In genomic region chr11:69364376-69364775, GRCm38 (mm10) we compare ENCODE assay signal across 8 mouse cellular contexts. TPM values are rescaled to one million over a fixed set of nuclear protein-coding genes. Genes with fewer than 3 reads are reported as not detected.
DNase-seq lines count a peak whose midpoint lies in the region; ATAC-seq and TF ChIP-seq lines count a peak whose summit lies in the region.

No protein-coding gene starts in this region.

- H3K27me3 ChIP-seq in embryonic facial prominence, embryonic 13.5 days = no peaks in the 10 kb centered on the region
- H3K27me3 ChIP-seq in kidney, adult 2 months (replicated peaks; ENCODE audit: control insufficient read depth, insufficient read depth, low read length) = no peaks in the 10 kb centered on the region

- no peak for DNase-seq in gastrocnemius, adult 2 months
- DNase-seq in gastrocnemius, postnatal 25 days = no peak
- DNase-seq in kidney, adult 2 months = peak; percentile 90
- no peak for DNase-seq in layer of hippocampus, postnatal 25 days (ENCODE audit: extremely low spot score in 1 of 2, low spot score in 1 of 2)
- DNase-seq in testis, postnatal 10 days (ENCODE audit: low spot score) = no peak
- no peak for DNase-seq in spleen, postnatal 4 days (ENCODE audit: low spot score in 2 of 2)

- WGBS in embryonic facial prominence, embryonic 13.5 days = 40% methylated on average over 8 of the region's 8 CpGs
- 22% methylated on average over 8 of the region's 8 CpGs for WGBS in kidney, adult 2 months
- 53% methylated on average over 8 of the region's 8 CpGs for WGBS in macrophage (ENCODE audit: missing documents)

- no peaks in the 10 kb centered on the region for H3K9me3 ChIP-seq in embryonic facial prominence, embryonic 13.5 days

- peak overlapping the region; percentile 94 for H3K27ac ChIP-seq in gastrocnemius, adult 2 months
- H3K27ac ChIP-seq in embryonic facial prominence, embryonic 13.5 days = peak overlapping the region; percentile 100
- H3K27ac ChIP-seq in kidney, adult 2 months (ENCODE audit: insufficient read depth, low read depth, low read length) = peak overlapping the region; percentile 76
- H3K27ac ChIP-seq in macrophage = peak overlapping the region; percentile 89

- TF ChIP-seq CTCF in gastrocnemius, adult 2 months (IDR thresholded peaks at IDR 0.05) = no peak
- 0 out of 2 replicates have a peak, but pooled peaks have one; percentile 1 for TF ChIP-seq CTCF in kidney, adult 2 months (conservative IDR thresholded peaks at IDR 0.05; ENCODE audit: insufficient read depth, insufficient read length, low read depth, low read length)

- peak overlapping the region; percentile 97 for H3K4me2 ChIP-seq in embryonic facial prominence, embryonic 13.5 days

- TF ChIP-seq POLR2A in kidney, adult 2 months (IDR thresholded peaks at IDR 0.05; ENCODE audit: low read depth, low read length) = no peak

- H3K36me3 ChIP-seq in embryonic facial prominence, embryonic 13.5 days = peaks cover 52% of the 10 kb centered on the region
- peaks cover 5% of the 10 kb centered on the region; the same call in 1 of the 2 replicates for H3K36me3 ChIP-seq in kidney, adult 2 months (ENCODE audit: control insufficient read depth, insufficient read depth, low read length)
- peaks cover 40% of the 10 kb centered on the region for H3K36me3 ChIP-seq in macrophage (ENCODE audit: inconsistent target)

- H3K4me3 ChIP-seq in gastrocnemius, adult 2 months = peak overlapping the region; percentile 34
- H3K4me3 ChIP-seq in embryonic facial prominence, embryonic 13.5 days = no peak overlapping the region; the same call in 1 of the 2 replicates
- H3K4me3 ChIP-seq in kidney, adult 2 months (ENCODE audit: insufficient read depth, low read depth, low read length) = peak overlapping the region; percentile 25; the same call in 1 of the 2 replicates
- no peak overlapping the region for H3K4me3 ChIP-seq in macrophage (ENCODE audit: inconsistent target)

- H3K4me1 ChIP-seq in embryonic facial prominence, embryonic 13.5 days = peaks cover 38% of the 10 kb centered on the region
- peaks cover 28% of the 10 kb centered on the region for H3K4me1 ChIP-seq in kidney, adult 2 months (ENCODE audit: control insufficient read depth, insufficient read depth, low read length)

- peaks cover 12% of the 10 kb centered on the region; the same call in 1 of the 2 replicates for H3K79me2 ChIP-seq in macrophage (ENCODE audit: inconsistent target)

- no peak for ATAC-seq in embryonic facial prominence, embryonic 13.5 days (ENCODE audit: insufficient number of reproducible peaks, insufficient read depth, low FRiP score, low TSS enrichment, low read depth)

- H3K9ac ChIP-seq in embryonic facial prominence, embryonic 13.5 days = peak overlapping the region; percentile 80; the same call in 1 of the 2 replicates

- intact Hi-C loops in gastrocnemius, adult 2 months (cut with DNase I) = loop anchor here (2.0 kb wide), 1 partner anchor 38 kb away; the partner anchor contains the start of gene Kcnab3

RNA-seq across cellular contexts. Expression of gene Chd3, which starts 4.8 kb away (rescaled TPM):
- 1 to 10 TPM; 6.8 to 9.4 TPM for total RNA-seq in gastrocnemius, adult 2 months (2021)
- 10 to 100 TPM; 12.0 to 13.9 TPM for total RNA-seq in gastrocnemius, postnatal 25 days (2021)
- 135 and 142 TPM in 2 replicates for polyA plus RNA-seq in embryonic facial prominence, embryonic 13.5 days (2015; fragmentation: Nextera tagmentation; extraction: Ambion mirVana)
- 168 and 175 TPM in 2 replicates for polyA plus RNA-seq in kidney, adult 2 months (2012; rRNA removed)
- 100 to 1,000 TPM in 25 of 26 experiments, 10 to 100 TPM in 1; 63.9 to 453 (median 249) TPM for total RNA-seq in macrophage (2018; cell fraction: chromatin; rRNA removed)
- 10 to 100 TPM; 29.0 to 87.7 (median 51.6) TPM for total RNA-seq in macrophage (2018; cell fraction: cytosol; rRNA removed)
- total RNA-seq in macrophage (2018; cell fraction: nucleus; rRNA removed) = 100 to 1,000 TPM in 19 of 26 experiments, 10 to 100 TPM in 7; 53.3 to 254 (median 120) TPM
- polyA plus RNA-seq in macrophage (2018) = 43.6 to 105 TPM (median 82.3 TPM) in 3 replicates
- total RNA-seq in layer of hippocampus, postnatal 25 days (2021) = 100 to 1,000 TPM; 504 to 538 TPM

RNA-seq across cellular contexts. Expression of gene Rnf227, which starts 24.1 kb away (rescaled TPM):
- total RNA-seq in gastrocnemius, adult 2 months (2021) = not detected
- under 1 TPM in 1 of 2 experiments, not detected in 1; 0.35 TPM for total RNA-seq in gastrocnemius, postnatal 25 days (2021)
- 24.7 and 26.4 TPM in 2 replicates for polyA plus RNA-seq in embryonic facial prominence, embryonic 13.5 days (2015; fragmentation: Nextera tagmentation; extraction: Ambion mirVana)
- 1.5 and 2.1 TPM in 2 replicates for polyA plus RNA-seq in kidney, adult 2 months (2012; rRNA removed)
- total RNA-seq in macrophage (2018; cell fraction: chromatin; rRNA removed) = 1 to 10 TPM in 5 of 26 experiments, under 1 TPM in 5, not detected in 16; 0.33 to 2.2 (median 1.1) TPM
- total RNA-seq in macrophage (2018; cell fraction: cytosol; rRNA removed) = 1 to 10 TPM in 23 of 26 experiments, under 1 TPM in 3; 0.30 to 5.2 (median 2.4) TPM
- total RNA-seq in macrophage (2018; cell fraction: nucleus; rRNA removed) = 1 to 10 TPM in 11 of 26 experiments, under 1 TPM in 13, not detected in 2; 0.37 to 4.2 (median 0.94) TPM
- 3.3 to 4.4 TPM (median 3.6 TPM) in 3 replicates for polyA plus RNA-seq in macrophage (2018)
- total RNA-seq in layer of hippocampus, postnatal 25 days (2021) = 100 to 1,000 TPM; 103 to 110 TPM

RNA-seq across cellular contexts. Expression of gene Naa38, which starts 30.9 kb away (rescaled TPM):
- total RNA-seq in gastrocnemius, adult 2 months (2021) = 10 to 100 TPM; 62.4 to 86.0 TPM
- total RNA-seq in gastrocnemius, postnatal 25 days (2021) = 10 to 100 TPM; 60.4 to 65.0 TPM
- 145 and 150 TPM in 2 replicates for polyA plus RNA-seq in embryonic facial prominence, embryonic 13.5 days (2015; fragmentation: Nextera tagmentation; extraction: Ambion mirVana)
- 251 and 317 TPM in 2 replicates for polyA plus RNA-seq in kidney, adult 2 months (2012; rRNA removed)
- 10 to 100 TPM in 1 of 26 experiments, 1 to 10 TPM in 18, not detected in 7; 1.8 to 14.1 (median 4.3) TPM for total RNA-seq in macrophage (2018; cell fraction: chromatin; rRNA removed)
- total RNA-seq in macrophage (2018; cell fraction: cytosol; rRNA removed) = 100 to 1,000 TPM in 5 of 26 experiments, 10 to 100 TPM in 21; 63.9 to 111 (median 87.7) TPM
- total RNA-seq in macrophage (2018; cell fraction: nucleus; rRNA removed) = 10 to 100 TPM in 19 of 26 experiments, 1 to 10 TPM in 7; 5.4 to 34.6 (median 15.8) TPM
- polyA plus RNA-seq in macrophage (2018) = 60.0 to 104 TPM (median 95.8 TPM) in 3 replicates
- 100 to 1,000 TPM; 100 to 116 TPM for total RNA-seq in layer of hippocampus, postnatal 25 days (2021)

RNA-seq across cellular contexts. Expression of gene Cyb5d1, which starts 31.1 kb away (rescaled TPM):
- total RNA-seq in gastrocnemius, adult 2 months (2021) = 10 to 100 TPM; 34.9 to 36.0 TPM
- 10 to 100 TPM; 26.5 to 26.9 TPM for total RNA-seq in gastrocnemius, postnatal 25 days (2021)
- polyA plus RNA-seq in embryonic facial prominence, embryonic 13.5 days (2015; fragmentation: Nextera tagmentation; extraction: Ambion mirVana) = 43.4 and 46.5 TPM in 2 replicates
- 26.6 and 27.9 TPM in 2 replicates for polyA plus RNA-seq in kidney, adult 2 months (2012; rRNA removed)
- total RNA-seq in macrophage (2018; cell fraction: chromatin; rRNA removed) = 10 to 100 TPM; 10.2 to 51.5 (median 24.5) TPM
- 10 to 100 TPM; 16.0 to 40.0 (median 24.4) TPM for total RNA-seq in macrophage (2018; cell fraction: cytosol; rRNA removed)
- 10 to 100 TPM; 17.0 to 48.9 (median 26.3) TPM for total RNA-seq in macrophage (2018; cell fraction: nucleus; rRNA removed)
- polyA plus RNA-seq in macrophage (2018) = 25.0 to 35.1 TPM (median 31.3 TPM) in 3 replicates
- total RNA-seq in layer of hippocampus, postnatal 25 days (2021) = 10 to 100 TPM; 40.8 to 43.6 TPM

RNA-seq across cellular contexts. Expression of gene Tmem88, which starts 33.7 kb away (rescaled TPM):
- total RNA-seq in gastrocnemius, adult 2 months (2021) = 1 to 10 TPM; 6.5 to 7.4 TPM
- total RNA-seq in gastrocnemius, postnatal 25 days (2021) = 1 to 10 TPM; 6.1 to 7.0 TPM
- 13.2 and 16.4 TPM in 2 replicates for polyA plus RNA-seq in embryonic facial prominence, embryonic 13.5 days (2015; fragmentation: Nextera tagmentation; extraction: Ambion mirVana)
- 25.4 and 25.8 TPM in 2 replicates for polyA plus RNA-seq in kidney, adult 2 months (2012; rRNA removed)
- 10 to 100 TPM in 7 of 26 experiments, 1 to 10 TPM in 15, under 1 TPM in 3, not detected in 1; 0.46 to 36.3 (median 4.9) TPM for total RNA-seq in macrophage (2018; cell fraction: chromatin; rRNA removed)
- 1 to 10 TPM in 4 of 26 experiments, under 1 TPM in 19, not detected in 3; 0.05 to 1.7 (median 0.34) TPM for total RNA-seq in macrophage (2018; cell fraction: cytosol; rRNA removed)
- 10 to 100 TPM in 6 of 26 experiments, 1 to 10 TPM in 13, under 1 TPM in 1, not detected in 6; 0.36 to 23.4 (median 3.3) TPM for total RNA-seq in macrophage (2018; cell fraction: nucleus; rRNA removed)
- 0.09 TPM in 1 of 3 replicates, not detected in the others for polyA plus RNA-seq in macrophage (2018)
- total RNA-seq in layer of hippocampus, postnatal 25 days (2021) = 1 to 10 TPM; 2.5 TPM

Comparison
In these comparisons a context has a peak if more than half of its experiments do, and no peak if none do; other contexts are left out.
1. H3K4me3 ChIP-seq: peak in gastrocnemius, adult 2 months (single experiment) and kidney, adult 2 months (single experiment); none in embryonic facial prominence, embryonic 13.5 days (single experiment) and macrophage (single experiment).
2. RNA of gene Chd3, which starts 4.8 kb away (total RNA-seq): 504 to 538 TPM in layer of hippocampus, postnatal 25 days; 12.0 to 13.9 TPM in gastrocnemius, postnatal 25 days and 6.8 to 9.4 TPM in gastrocnemius, adult 2 months; every median in the first group is over 10 times any median in the second.
3. RNA of gene Rnf227, which starts 24.1 kb away (total RNA-seq): 103 to 110 TPM in layer of hippocampus, postnatal 25 days; 0.35 TPM in gastrocnemius, postnatal 25 days and not detected in gastrocnemius, adult 2 months; every median in the first group is over 10 times any median in the second.
4. Peak in every context shown above with its lines, with median percentiles within 50 percentile points of each other: H3K27ac ChIP-seq.